Mouse (Mus musculus): ENCODE measurements at regions not wholly inside any gene's neighbourhood (a gene's known extent, or its start where the extent isn't known, plus 50 kb on each side); places are given as distances from the start of the nearest gene placed in this dataset.

DNA sequence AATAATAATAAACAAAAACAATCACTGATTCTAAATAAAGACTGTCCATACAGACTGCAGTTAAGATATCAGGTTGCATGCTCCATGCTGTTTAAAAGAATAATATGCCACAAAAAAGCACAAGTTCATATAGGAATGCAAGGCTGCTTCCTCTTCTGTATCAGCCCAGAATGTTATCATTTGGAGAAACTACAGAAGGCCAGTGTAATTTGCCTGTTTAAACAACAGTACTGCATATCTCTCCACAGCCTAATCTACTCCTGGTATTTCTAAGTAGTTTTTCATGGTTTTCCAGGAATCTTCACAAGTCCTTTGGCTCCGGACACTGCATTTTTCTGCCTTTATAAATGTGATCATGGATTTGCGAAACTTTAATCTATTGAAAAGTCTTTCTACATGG lies 111.9 kb upstream of the Cpeb2 start:
- Histone ChIP-seq H3K4me3 (replicated peaks; ENCODE audit: control insufficient read depth, low read depth, low read length) (no peak overlapping the region), H3K4me1 (ENCODE audit: control insufficient read depth, insufficient read depth, low read length) (peaks cover 1% of the 10 kb centered on the region; the same call in 1 of the 2 replicates), H3K27ac (ENCODE audit: control insufficient read depth, insufficient read depth, low read depth, low read length, poor library complexity) (no peak overlapping the region)
- WGBS: 76% methylated on average over 2 of the region's 2 CpGs
- TF ChIP-seq POLR2A (IDR thresholded peaks at IDR 0.05; ENCODE audit: borderline replicate concordance, control insufficient read depth, low read depth, low read length): no peak
- no peak for TF ChIP-seq CTCF (IDR thresholded peaks at IDR 0.05; ENCODE audit: control insufficient read depth, insufficient read depth, low read length)

DNA sequence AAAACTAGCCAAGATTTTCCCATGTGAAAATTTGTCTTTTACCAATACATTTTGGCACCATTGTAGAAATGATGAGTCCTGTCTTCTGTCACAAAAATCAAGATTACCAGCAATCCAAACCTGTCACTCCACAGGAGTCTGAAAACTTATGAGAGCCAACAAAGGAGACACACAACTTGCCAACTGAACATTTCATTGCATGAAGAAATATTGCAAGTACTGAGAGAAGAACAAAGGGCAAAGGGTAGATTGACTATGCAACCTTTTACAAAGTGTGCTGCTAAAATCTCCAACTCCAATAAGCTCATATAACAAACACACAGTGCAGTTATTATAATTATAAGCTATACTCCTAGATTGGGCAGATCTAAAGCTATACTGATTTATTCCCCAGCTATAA lies 108.7 kb upstream of the Cpeb2 start:
- H3K4me1 ChIP-seq (ENCODE audit: control insufficient read depth, insufficient read depth, low read length): peaks cover 1% of the 10 kb centered on the region; the same call in 1 of the 2 replicates
- TF ChIP-seq POLR2A (IDR thresholded peaks at IDR 0.05; ENCODE audit: borderline replicate concordance, control insufficient read depth, low read depth, low read length): no peak
- TF ChIP-seq CTCF (IDR thresholded peaks at IDR 0.05; ENCODE audit: control insufficient read depth, insufficient read depth, low read length): no peak
- no peak overlapping the region for H3K27ac ChIP-seq (ENCODE audit: control insufficient read depth, insufficient read depth, low read depth, low read length, poor library complexity)
- no peak overlapping the region for H3K4me3 ChIP-seq (replicated peaks; ENCODE audit: control insufficient read depth, low read depth, low read length)

DNA sequence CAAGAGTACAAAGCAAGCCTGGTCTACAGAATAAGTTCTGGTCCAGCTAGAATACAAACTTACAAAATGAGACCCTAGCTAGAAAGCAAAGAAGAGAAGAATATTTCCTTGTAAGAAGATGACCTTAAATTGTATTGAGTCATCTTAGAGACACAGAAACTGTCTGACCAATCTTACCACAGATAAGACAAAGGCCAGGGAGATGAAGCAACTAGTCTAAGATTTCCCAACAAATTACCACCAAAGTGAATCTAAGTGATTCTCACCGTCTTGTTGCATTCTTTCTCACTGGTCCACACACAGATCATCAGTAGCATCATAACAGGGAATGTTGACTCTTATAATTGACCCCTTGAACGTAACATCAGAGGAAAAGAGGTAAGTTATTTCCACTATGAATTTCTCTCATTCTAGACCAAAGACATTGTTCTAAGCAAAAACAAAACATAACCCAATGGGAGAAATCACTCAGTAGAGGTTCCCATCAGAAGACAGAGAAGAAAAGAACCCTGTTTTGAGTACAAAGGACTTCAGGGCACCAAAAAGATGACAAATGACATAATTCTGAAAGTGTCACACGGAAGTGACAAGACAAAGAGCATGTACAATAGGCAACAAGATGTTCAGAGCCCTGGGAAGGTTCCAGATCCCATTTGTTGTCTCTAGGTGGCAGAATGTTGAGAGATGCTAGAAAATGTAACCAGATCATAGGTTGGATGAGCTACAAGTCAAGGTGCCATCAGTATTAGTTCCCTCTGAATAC lies 107.0 kb upstream of the Cpeb2 start:
- H3K4me1 ChIP-seq (ENCODE audit: control insufficient read depth, insufficient read depth, low read length): peaks cover 1% of the 10 kb centered on the region; the same call in 1 of the 2 replicates

DNA sequence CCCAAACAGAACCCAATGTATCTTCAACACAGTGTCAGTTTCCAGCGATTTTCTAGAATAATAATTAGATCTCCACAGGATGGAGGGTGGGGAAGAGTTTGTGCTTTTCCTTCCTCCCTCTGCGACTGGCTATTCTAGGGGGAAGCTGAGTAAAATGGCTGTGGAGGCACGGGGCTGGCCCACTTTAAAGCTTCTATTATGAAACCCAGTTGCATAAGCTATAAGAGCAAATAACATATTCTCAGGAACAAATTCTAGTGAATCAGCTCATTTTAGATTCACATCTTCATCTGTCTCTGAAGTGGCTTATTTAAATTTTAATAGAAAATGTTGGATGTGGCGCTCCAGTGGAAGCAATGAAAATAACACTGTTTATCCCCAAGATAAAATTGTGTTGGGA lies 102.6 kb upstream of the Cpeb2 start:
- TF ChIP-seq CTCF (IDR thresholded peaks at IDR 0.05; ENCODE audit: control insufficient read depth, insufficient read depth, low read length) (no peak), POLR2A (IDR thresholded peaks at IDR 0.05; ENCODE audit: borderline replicate concordance, control insufficient read depth, low read depth, low read length) (no peak)
- Histone ChIP-seq H3K4me3 (replicated peaks; ENCODE audit: control insufficient read depth, low read depth, low read length) (no peak overlapping the region), H3K27ac (ENCODE audit: control insufficient read depth, insufficient read depth, low read depth, low read length, poor library complexity) (no peak overlapping the region), H3K4me1 (ENCODE audit: control insufficient read depth, insufficient read depth, low read length) (no peaks in the 10 kb centered on the region; the same call in 1 of the 2 replicates)
- 42% methylated on average over 4 of the region's 4 CpGs for WGBS

More for the DNA sequence above, 107.0 kb upstream of the Cpeb2 start:
- WGBS: 58% methylated on average over 3 of the region's 3 CpGs
- Histone ChIP-seq H3K4me3 (replicated peaks; ENCODE audit: control insufficient read depth, low read depth, low read length) (no peak overlapping the region), H3K27ac (ENCODE audit: control insufficient read depth, insufficient read depth, low read depth, low read length, poor library complexity) (no peak overlapping the region)
- TF ChIP-seq POLR2A (IDR thresholded peaks at IDR 0.05; ENCODE audit: borderline replicate concordance, control insufficient read depth, low read depth, low read length) (no peak), CTCF (IDR thresholded peaks at IDR 0.05; ENCODE audit: control insufficient read depth, insufficient read depth, low read length) (no peak)

DNA sequence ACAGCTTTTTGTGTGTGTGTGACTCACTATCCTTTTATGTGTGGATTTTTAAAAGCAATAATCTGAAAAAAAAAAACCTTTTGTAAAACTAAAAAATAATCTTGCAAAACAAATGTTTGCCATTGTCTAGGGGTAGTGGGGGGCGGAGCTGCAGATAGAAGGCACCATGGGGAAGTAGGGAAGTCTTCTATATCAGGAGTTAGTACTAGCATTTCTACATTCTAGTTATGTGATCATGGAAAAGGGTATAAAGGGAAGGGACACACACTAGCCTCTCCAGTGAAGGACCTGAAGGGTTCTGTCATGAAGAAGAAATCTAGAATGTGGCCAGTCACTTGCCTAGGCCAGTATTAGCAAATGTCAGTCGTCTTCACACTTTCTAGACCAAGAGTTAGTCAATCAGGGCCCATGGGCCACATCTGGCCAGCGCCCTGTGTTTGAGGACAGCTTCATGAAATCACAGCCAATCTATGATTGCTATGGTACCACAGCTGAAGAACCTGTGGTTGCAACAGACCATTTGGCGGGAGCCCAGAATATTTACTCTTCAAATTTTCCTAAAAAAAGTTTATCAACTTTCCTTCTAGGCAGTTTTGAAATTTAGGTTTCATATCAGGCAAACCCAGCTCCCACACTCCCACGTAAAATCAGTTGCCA lies 101.9 kb upstream of the Cpeb2 start:
- no peak for TF ChIP-seq POLR2A (IDR thresholded peaks at IDR 0.05; ENCODE audit: borderline replicate concordance, control insufficient read depth, low read depth, low read length)
- TF ChIP-seq CTCF (IDR thresholded peaks at IDR 0.05; ENCODE audit: control insufficient read depth, insufficient read depth, low read length): no peak
- no peak overlapping the region for H3K4me3 ChIP-seq (replicated peaks; ENCODE audit: control insufficient read depth, low read depth, low read length)
- H3K27ac ChIP-seq (ENCODE audit: control insufficient read depth, insufficient read depth, low read depth, low read length, poor library complexity): no peak overlapping the region
- WGBS: 77% methylated on average over 5 of the region's 5 CpGs
- H3K4me1 ChIP-seq (ENCODE audit: control insufficient read depth, insufficient read depth, low read length): no peaks in the 10 kb centered on the region; the same call in 1 of the 2 replicates

DNA sequence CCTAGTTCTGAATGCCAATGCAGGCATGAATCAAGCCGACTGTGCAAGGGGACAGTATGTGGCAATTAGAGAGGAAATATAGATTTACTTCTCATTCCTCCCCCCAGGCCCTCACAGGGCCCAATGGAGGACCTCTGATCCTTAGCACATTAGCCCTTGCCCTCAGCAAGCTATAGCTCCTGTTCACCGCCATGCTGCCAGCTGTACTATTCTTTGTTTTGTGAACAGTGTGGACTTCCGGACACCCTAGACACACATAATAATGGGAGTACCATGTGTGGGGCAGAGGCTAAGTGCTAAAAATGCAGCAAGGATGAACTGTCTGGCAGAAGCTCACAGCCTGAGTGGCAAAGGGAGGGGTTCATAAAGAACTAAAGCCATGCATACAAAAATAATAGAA lies 99.3 kb upstream of the Cpeb2 start:
- no peak for TF ChIP-seq CTCF (IDR thresholded peaks at IDR 0.05; ENCODE audit: control insufficient read depth, insufficient read depth, low read length)
- TF ChIP-seq POLR2A (IDR thresholded peaks at IDR 0.05; ENCODE audit: borderline replicate concordance, control insufficient read depth, low read depth, low read length): no peak
- peaks cover 1% of the 10 kb centered on the region; the same call in 1 of the 2 replicates for H3K4me1 ChIP-seq (ENCODE audit: control insufficient read depth, insufficient read depth, low read length)
- 72% methylated on average over 3 of the region's 3 CpGs for WGBS
- H3K4me3 ChIP-seq (replicated peaks; ENCODE audit: control insufficient read depth, low read depth, low read length): no peak overlapping the region
- no peak overlapping the region for H3K27ac ChIP-seq (ENCODE audit: control insufficient read depth, insufficient read depth, low read depth, low read length, poor library complexity)

DNA sequence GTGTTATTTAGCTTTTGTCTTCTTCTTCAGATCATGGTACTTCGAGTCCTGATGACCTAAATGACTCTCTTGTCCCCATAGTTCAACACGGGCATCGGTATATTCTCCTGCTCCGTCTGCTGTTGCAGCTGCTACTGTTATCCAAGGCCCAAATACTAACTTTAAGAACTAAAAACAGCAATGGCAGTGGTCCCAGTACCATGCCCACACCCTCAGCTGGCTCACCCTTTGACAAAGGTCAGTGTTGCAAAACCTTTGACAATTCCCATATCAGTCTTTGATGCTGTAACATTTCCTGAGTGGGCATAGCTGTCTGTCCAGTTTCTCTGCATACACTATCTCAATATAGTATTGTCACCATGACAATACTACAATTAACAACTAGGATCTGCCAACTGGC lies 96.8 kb upstream of the Cpeb2 start:
- H3K4me1 ChIP-seq (ENCODE audit: control insufficient read depth, insufficient read depth, low read length): peaks cover 1% of the 10 kb centered on the region; the same call in 1 of the 2 replicates
- no peak overlapping the region for H3K4me3 ChIP-seq (replicated peaks; ENCODE audit: control insufficient read depth, low read depth, low read length)
- TF ChIP-seq POLR2A (IDR thresholded peaks at IDR 0.05; ENCODE audit: borderline replicate concordance, control insufficient read depth, low read depth, low read length): no peak
- no peak for TF ChIP-seq CTCF (IDR thresholded peaks at IDR 0.05; ENCODE audit: control insufficient read depth, insufficient read depth, low read length)
- WGBS: 82% methylated on average over 4 of the region's 4 CpGs
- H3K27ac ChIP-seq (ENCODE audit: control insufficient read depth, insufficient read depth, low read depth, low read length, poor library complexity): no peak overlapping the region

DNA sequence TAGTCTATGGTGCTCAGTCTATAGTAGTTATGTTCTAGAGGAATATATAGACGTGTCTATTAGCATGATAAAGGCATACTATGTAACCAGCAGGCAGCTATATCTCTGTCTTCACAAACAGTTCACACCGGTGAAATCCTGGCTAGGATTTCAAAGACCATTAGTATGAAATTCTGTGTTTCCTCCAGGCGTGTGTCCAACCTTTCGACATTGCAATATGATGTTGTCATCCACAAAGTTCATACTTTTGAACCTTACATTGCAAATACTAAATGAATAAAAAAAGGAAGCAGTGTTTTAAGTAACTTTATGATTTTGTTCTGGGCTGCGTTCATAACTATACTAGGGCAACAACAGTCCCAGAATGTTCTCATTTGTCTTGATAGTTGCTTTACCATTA lies 95.2 kb upstream of the Cpeb2 start:
- WGBS: 48% methylated on average over 5 of the region's 5 CpGs
- H3K27ac ChIP-seq (ENCODE audit: control insufficient read depth, insufficient read depth, low read depth, low read length, poor library complexity): no peak overlapping the region
- no peak overlapping the region for H3K4me3 ChIP-seq (replicated peaks; ENCODE audit: control insufficient read depth, low read depth, low read length)
- no peak for TF ChIP-seq CTCF (IDR thresholded peaks at IDR 0.05; ENCODE audit: control insufficient read depth, insufficient read depth, low read length)
- TF ChIP-seq POLR2A (IDR thresholded peaks at IDR 0.05; ENCODE audit: borderline replicate concordance, control insufficient read depth, low read depth, low read length): no peak
- peaks cover 1% of the 10 kb centered on the region; the same call in 1 of the 2 replicates for H3K4me1 ChIP-seq (ENCODE audit: control insufficient read depth, insufficient read depth, low read length)

Data from bone marrow, adult 2 months (tissue).